Mouse (Mus musculus): ENCODE measurements at regions not wholly inside any gene's neighbourhood (a gene's known extent, or its start where the extent isn't known, plus 50 kb on each side); places are given as distances from the start of the nearest gene placed in this dataset.

- TF ChIP-seq CTCF (IDR thresholded peaks at IDR 0.05; ENCODE audit: borderline replicate concordance, insufficient read depth, low read length) (no peak), POLR2A (IDR thresholded peaks at IDR 0.05; ENCODE audit: low read depth, low read length) (no peak)
These were observed 542.6 kb upstream of the A830018L16Rik start for GRCm38 (mm10) chr1:10871163-10871853.

Data from embryonic fibroblast, embryonic 13.5 days (primary cell).